Mouse (Mus musculus) C2C12 (cell line): ENCODE measurements around the gene Dct. TPM values are rescaled to one million over a fixed set of nuclear protein-coding genes. Genes with fewer than 3 reads are reported as not detected.

ENCODE experiments used
- H3K27me3 ChIP-seq: one replicate; pipeline ENCODE4 v1.6.1; 2011; ENCODE audit not compliant: control insufficient read depth, insufficient read depth, insufficient read length
- H3K36me3 ChIP-seq: one replicate; pipeline ENCODE4 v1.6.1; 2011; ENCODE audit not compliant: control insufficient read depth, insufficient read depth
- H3K4me3 ChIP-seq: one replicate; pipeline ENCODE4 v1.5.1; 2011; ENCODE audit warnings: mild to moderate bottlenecking, control low read depth; ENCODE audit not compliant: poor library complexity, insufficient read depth, severe bottlenecking
- H3K79me2 ChIP-seq: one replicate; pipeline ENCODE4 v1.6.1; 2011; ENCODE audit not compliant: control insufficient read depth, insufficient read depth
- H3K79me3 ChIP-seq: one replicate; pipeline ENCODE4 v1.6.1; 2011; ENCODE audit warnings: low read depth, control low read depth
- H3ac ChIP-seq: one replicate; pipeline ENCODE3; 2011; ENCODE audit warnings: low read depth; ENCODE audit not compliant: control insufficient read depth, insufficient read length
- CEBPB ChIP-seq: IDR thresholded peaks from one replicate; pipeline ENCODE4 v1.6.1; 2011; ENCODE audit warnings: low read depth, mild to moderate bottlenecking, control low read depth, moderate library complexity
- CTCF ChIP-seq: IDR thresholded peaks from one replicate; pipeline ENCODE4 v1.5.1; 2011; ENCODE audit not compliant: control insufficient read depth, insufficient read depth, insufficient read length
- FOSL1 ChIP-seq: IDR thresholded peaks from one replicate; pipeline ENCODE4 v1.8.0; 2011; ENCODE audit warnings: mild to moderate bottlenecking, low read length; ENCODE audit not compliant: poor library complexity, insufficient read depth, severe bottlenecking
- MAX ChIP-seq: IDR thresholded peaks from one replicate; pipeline ENCODE4 v1.6.1; 2011; ENCODE audit warnings: mild to moderate bottlenecking, control low read depth
- MYOD1 ChIP-seq: IDR thresholded peaks from one replicate; pipeline ENCODE4 v1.6.1; 2011; ENCODE audit warnings: low read depth; ENCODE audit not compliant: control insufficient read depth, insufficient read length
- MYOG ChIP-seq: IDR thresholded peaks from one replicate; pipeline ENCODE4 v1.6.1; 2011; ENCODE audit not compliant: control insufficient read depth, insufficient read length; ENCODE audit errors: extremely low read depth
- USF1 ChIP-seq: IDR thresholded peaks from one replicate; pipeline ENCODE4 v1.6.1; 2011; ENCODE audit warnings: low read depth, mild to moderate bottlenecking, control low read depth, moderate library complexity
- polyA plus RNA-seq: library from polyadenylated mRNA; unstranded; fragments of >200 nt; fragmentation: generic; extraction: Trizol; gene quantifications from one replicate; pipeline ENCODE4 v1.2.1, GENCODE M21; 2012; ENCODE audit warnings: missing spikeins

Gene Dct
- polyA plus RNA-seq, 1 experiment: 0.04 TPM

DNA sequence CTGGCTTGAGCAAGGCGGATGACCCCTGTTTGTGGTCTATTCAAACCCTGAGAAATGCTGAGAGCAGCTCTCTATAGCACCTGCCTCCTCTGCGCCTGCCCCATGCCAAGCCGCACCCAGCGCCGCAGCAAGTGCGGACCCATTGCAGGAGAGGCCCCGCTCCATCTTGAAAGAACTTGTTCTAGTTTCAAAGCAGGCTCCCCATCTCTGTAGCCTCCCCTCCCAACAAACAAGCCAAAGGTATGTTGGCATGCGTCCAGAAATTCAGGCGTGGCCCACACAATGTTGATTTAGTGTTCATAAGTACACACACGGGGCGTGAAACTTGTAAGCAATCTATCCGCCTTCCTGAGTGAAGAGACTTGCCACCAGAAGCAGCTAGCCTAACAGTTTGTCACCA is 1.1 kb downstream of the Dct start:
- no peak for TF ChIP-seq CEBPB
- no peak for TF ChIP-seq USF1
- no peak for TF ChIP-seq MAX
- TF ChIP-seq MYOG: no peak
- Histone ChIP-seq H3K27me3 (peaks cover 28% of the 10 kb centered on the region), H3K79me3 (no peaks in the 10 kb centered on the region), H3K36me3 (no peaks in the 10 kb centered on the region), H3K4me3 (no peak overlapping the region), H3K79me2 (no peaks in the 10 kb centered on the region), H3ac (no peak overlapping the region)

DNA sequence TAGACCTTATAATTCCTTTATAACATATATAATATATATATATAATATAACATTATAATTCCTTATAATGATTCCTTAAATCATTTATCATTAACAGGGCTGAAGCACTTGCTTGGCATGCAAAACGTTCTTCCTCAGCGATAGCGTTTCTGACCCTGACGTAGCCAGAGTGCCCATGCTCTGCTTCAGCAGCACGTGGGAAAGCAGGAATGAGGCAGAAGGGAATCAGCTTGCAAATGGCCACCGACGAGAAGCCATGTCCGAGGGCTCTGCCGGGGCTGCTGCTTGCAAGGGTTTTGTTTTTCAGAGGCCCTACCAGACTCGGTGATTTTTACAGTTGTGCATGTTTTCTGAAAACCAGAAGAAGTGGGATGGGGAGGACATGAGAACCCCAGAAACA is 1.6 kb downstream of the Dct start:
- no peak overlapping the region for H3K4me3 ChIP-seq
- no peaks in the 10 kb centered on the region for H3K36me3 ChIP-seq
- no peaks in the 10 kb centered on the region for H3K79me2 ChIP-seq
- H3K79me3 ChIP-seq: no peaks in the 10 kb centered on the region
- no peak overlapping the region for H3ac ChIP-seq
- peaks cover 27% of the 10 kb centered on the region for H3K27me3 ChIP-seq
- TF ChIP-seq CTCF (no peak), USF1 (no peak), CEBPB (no peak), MYOG (no peak), FOSL1 (no peak), MAX (no peak), MYOD1 (no peak)

DNA sequence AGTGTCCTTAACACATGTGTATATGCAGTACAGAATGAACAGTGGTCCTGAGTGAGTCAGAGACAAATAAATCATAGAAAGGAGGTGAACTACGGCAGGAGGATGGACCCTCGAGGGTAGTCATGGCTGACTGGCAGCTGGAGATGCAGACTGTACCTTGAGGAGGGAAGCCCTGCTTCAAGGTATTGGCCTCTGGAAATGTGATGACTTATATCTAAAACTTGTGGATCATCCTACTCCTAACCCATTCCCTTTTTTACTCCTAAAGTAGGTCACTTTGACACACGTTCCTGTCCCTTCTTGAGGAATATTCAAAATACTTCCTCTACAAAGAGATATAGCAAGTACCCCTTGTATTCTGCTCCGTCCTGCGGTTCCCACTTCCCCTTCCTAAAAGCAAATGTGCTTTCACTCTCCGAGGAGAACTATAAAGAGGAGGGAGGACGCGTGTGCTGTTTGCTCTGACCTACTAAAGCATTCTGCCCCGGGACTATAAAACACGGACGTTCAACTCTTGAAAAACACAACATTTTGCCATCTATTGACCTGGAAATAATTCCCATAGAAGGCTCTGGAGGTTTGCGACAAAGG is 2.3 kb downstream of the Dct start:
- Histone ChIP-seq H3K27me3 (peaks cover 27% of the 10 kb centered on the region), H3K79me3 (no peaks in the 10 kb centered on the region), H3ac (no peak overlapping the region), H3K36me3 (no peaks in the 10 kb centered on the region), H3K79me2 (no peaks in the 10 kb centered on the region), H3K4me3 (no peak overlapping the region)
- TF ChIP-seq MAX: no peak
- no peak for TF ChIP-seq CEBPB
- TF ChIP-seq USF1: no peak
- no peak for TF ChIP-seq MYOD1
- TF ChIP-seq CTCF: no peak
- TF ChIP-seq MYOG: no peak
- TF ChIP-seq FOSL1: no peak

DNA sequence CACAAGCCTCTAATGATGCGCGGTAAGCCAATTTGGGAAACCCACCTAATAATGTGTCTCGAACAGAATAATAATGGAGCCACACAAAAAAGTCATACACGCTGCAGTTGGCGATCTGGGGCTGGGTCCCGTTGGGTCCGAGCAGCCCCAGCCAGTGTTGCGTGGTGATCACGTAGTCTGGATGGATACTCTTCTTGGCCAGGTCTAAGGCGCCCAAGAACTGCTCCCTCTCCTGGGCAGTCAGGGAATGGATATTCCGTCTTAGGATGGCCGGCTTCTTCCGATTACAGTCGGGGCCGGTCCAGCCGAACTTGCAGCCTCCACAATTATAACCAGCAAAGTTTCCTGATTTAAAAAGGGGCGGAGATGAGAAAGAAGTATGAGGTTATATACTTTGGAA is 9.1 kb downstream of the Dct start:
- H3K79me2 ChIP-seq: no peaks in the 10 kb centered on the region
- H3ac ChIP-seq: no peak overlapping the region
- H3K27me3 ChIP-seq: peaks cover 8% of the 10 kb centered on the region
- H3K79me3 ChIP-seq: no peaks in the 10 kb centered on the region
- H3K36me3 ChIP-seq: no peaks in the 10 kb centered on the region
- no peak for TF ChIP-seq CEBPB
- H3K4me3 ChIP-seq: no peak overlapping the region

DNA sequence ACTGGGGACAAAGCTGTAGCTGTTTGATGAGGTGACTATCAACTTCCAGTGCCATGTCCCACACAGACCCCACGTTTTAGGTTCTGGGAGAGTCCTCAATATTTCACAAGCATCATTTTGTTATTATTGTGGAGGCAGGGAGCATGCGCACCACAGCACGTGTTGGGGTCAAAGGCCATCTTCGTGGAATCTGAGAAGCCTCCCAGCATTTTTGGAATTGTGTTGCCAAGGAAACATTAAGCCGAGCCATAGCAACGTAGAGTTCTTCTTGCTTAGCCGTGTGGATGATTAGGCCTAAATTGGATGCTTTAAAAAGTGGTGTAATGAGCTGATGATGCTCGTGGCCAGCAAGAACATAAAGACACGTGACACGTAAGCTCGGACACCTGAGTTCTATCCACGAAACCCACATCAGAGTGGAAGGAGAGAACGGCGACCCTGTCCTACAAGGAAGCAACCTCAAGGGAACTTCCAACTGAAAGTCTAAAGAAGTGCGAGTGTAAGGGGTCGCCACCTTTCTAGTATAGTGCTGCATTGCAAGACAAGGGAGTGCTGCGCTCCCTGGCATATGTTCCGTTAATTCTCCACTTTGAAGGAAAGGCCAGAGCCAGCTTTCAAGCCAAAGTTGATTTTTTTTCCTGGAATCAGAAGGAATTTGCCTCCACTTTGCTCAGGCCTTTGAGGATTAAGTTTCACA is 9.8 kb downstream of the Dct start:
- TF ChIP-seq MYOG (no peak), MYOD1 (no peak), CEBPB (no peak), MAX (no peak), FOSL1 (no peak), CTCF (no peak), USF1 (no peak)
- Histone ChIP-seq H3K36me3 (no peaks in the 10 kb centered on the region), H3K27me3 (peaks cover 8% of the 10 kb centered on the region), H3K4me3 (no peak overlapping the region), H3K79me2 (no peaks in the 10 kb centered on the region), H3ac (no peak overlapping the region), H3K79me3 (no peaks in the 10 kb centered on the region)
